Mouse (Mus musculus) adrenal gland (tissue): Measurements from ENCODE around the gene Emg1.

Experiments used
- microRNA-seq, 2 experiments: library from miRNA; unstranded; fragments of <30 nt; microRNA quantifications; one replicate each; pipeline ENCODE4; 2019

The Emg1 gene

Small RNA genes lying within 50 kb of the gene (microRNA-seq; reads per million reads assigned to microRNA genes)
- gene Mir141: 3.8 to 6.0 reads per million in 2 experiments
- 16.0 to 22.0 reads per million in 2 experiments for gene Mir200c
